Mouse (Mus musculus): ENCODE measurements around the gene Lcn2. TPM values are rescaled to one million over a fixed set of nuclear protein-coding genes. Genes with fewer than 3 reads are reported as not detected.

Gene Lcn2
- polyA plus RNA-seq, 1 experiment from 2014 or later: not detected

- no peaks in the 10 kb centered on the region for H3K36me3 ChIP-seq (ENCODE audit: control insufficient read depth, insufficient read depth)
- H3K9me3 ChIP-seq (ENCODE audit: control insufficient read depth, low read length): no peaks in the 10 kb centered on the region
- no peaks in the 10 kb centered on the region for H3K27me3 ChIP-seq (replicated peaks; ENCODE audit: control insufficient read depth, insufficient read depth, low read length)
- H3K4me2 ChIP-seq (ENCODE audit: low read length): peak overlapping the region; percentile 83
- peaks cover 18% of the 10 kb centered on the region for H3K4me1 ChIP-seq (replicated peaks; ENCODE audit: control insufficient read depth, insufficient read depth, low read length)
- peak overlapping the region; percentile 81 for H3K9ac ChIP-seq (replicated peaks; ENCODE audit: low read depth, low read length)
- ATAC-seq: no peak
- peak overlapping the region; percentile 71 for H3K27ac ChIP-seq (ENCODE audit: low read length)
- WGBS: 56% methylated on average over 9 of the region's 9 CpGs
- H3K4me3 ChIP-seq (replicated peaks; ENCODE audit: low read length): peak overlapping the region; percentile 76
These were observed 36.5 kb downstream of the Lcn2 start for GRCm38 (mm10) chr2:32351471-32351961.

GRCm38 (mm10) chr2:32350471-32351051 is 37.5 kb downstream of the Lcn2 start:
- peaks cover 18% of the 10 kb centered on the region for H3K4me1 ChIP-seq (replicated peaks; ENCODE audit: control insufficient read depth, insufficient read depth, low read length)
- ATAC-seq: no peak
- 50% methylated on average over 13 of the region's 13 CpGs for WGBS
- H3K27me3 ChIP-seq (replicated peaks; ENCODE audit: control insufficient read depth, insufficient read depth, low read length): no peaks in the 10 kb centered on the region
- H3K9ac ChIP-seq (replicated peaks; ENCODE audit: low read depth, low read length): no peak overlapping the region
- no peak overlapping the region for H3K4me2 ChIP-seq (ENCODE audit: low read length)
- no peak overlapping the region for H3K27ac ChIP-seq (ENCODE audit: low read length)
- H3K4me3 ChIP-seq (replicated peaks; ENCODE audit: low read length): no peak overlapping the region
- no peaks in the 10 kb centered on the region for H3K36me3 ChIP-seq (ENCODE audit: control insufficient read depth, insufficient read depth)
- H3K9me3 ChIP-seq (ENCODE audit: control insufficient read depth, low read length): no peaks in the 10 kb centered on the region

DNA sequence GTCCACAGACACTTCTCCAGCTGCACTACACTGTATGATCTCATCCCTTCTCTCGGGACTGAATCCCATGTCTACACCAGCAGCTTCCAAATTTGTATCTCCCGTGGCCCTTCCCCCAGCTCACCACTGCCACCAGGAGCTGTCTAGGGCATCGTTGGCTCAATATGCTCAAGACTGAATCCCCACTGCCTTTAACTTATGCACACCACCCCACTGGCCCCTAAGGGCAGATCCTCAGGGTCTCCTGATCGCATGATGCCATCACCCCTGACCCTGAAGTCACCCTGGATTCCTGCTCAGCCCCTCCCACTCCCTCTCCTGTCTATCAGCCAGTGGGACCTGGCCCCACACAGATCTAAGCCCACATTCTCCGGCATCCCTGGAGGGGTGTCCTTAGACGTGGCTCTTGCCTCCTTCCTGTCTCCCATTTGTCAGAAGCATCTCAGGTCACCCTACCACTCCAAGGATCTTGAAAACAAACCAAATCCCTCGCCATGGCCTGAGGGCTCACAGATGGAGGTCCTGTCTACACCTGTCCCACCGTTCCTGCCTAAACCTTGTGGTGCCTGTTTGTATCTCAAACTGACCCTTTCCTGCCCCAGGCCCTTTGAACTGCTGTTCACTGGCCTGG is 38.3 kb downstream of the Lcn2 start:
- ATAC-seq: no peak
- Histone ChIP-seq H3K9me3 (ENCODE audit: control insufficient read depth, low read length) (no peaks in the 10 kb centered on the region), H3K27ac (ENCODE audit: low read length) (no peak overlapping the region), H3K36me3 (ENCODE audit: control insufficient read depth, insufficient read depth) (no peaks in the 10 kb centered on the region), H3K4me1 (replicated peaks; ENCODE audit: control insufficient read depth, insufficient read depth, low read length) (peaks cover 18% of the 10 kb centered on the region), H3K4me3 (replicated peaks; ENCODE audit: low read length) (no peak overlapping the region), H3K9ac (replicated peaks; ENCODE audit: low read depth, low read length) (no peak overlapping the region), H3K27me3 (replicated peaks; ENCODE audit: control insufficient read depth, insufficient read depth, low read length) (no peaks in the 10 kb centered on the region), H3K4me2 (ENCODE audit: low read length) (no peak overlapping the region)
- WGBS: 76% methylated on average over 8 of the region's 8 CpGs

DNA sequence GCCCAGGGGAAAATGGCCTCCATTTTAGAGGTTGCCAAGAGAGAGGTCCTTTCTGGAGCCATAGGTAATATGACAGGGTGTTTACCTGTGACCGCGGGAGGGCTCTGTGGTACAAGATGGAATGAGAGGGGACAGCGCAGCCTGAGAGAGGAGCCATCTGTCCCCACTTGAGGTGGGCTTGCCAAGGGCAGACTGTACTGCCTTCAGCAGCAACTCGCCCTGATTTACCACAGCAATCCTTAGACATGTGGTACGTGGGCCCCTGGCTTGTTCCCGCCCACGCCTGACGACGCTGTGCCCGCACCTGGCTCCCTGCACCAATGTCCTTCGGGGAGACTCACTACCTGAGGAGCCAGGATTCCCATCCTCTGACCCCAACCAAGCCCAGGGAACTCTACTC is 39.7 kb downstream of the Lcn2 start:
- no peak overlapping the region for H3K4me3 ChIP-seq (replicated peaks; ENCODE audit: low read length)
- H3K27ac ChIP-seq (ENCODE audit: low read length): no peak overlapping the region
- 89% methylated on average over 11 of the region's 11 CpGs for WGBS
- H3K4me1 ChIP-seq (replicated peaks; ENCODE audit: control insufficient read depth, insufficient read depth, low read length): peaks cover 18% of the 10 kb centered on the region
- no peaks in the 10 kb centered on the region for H3K27me3 ChIP-seq (replicated peaks; ENCODE audit: control insufficient read depth, insufficient read depth, low read length)
- ATAC-seq: no peak
- H3K36me3 ChIP-seq (ENCODE audit: control insufficient read depth, insufficient read depth): no peaks in the 10 kb centered on the region
- H3K4me2 ChIP-seq (ENCODE audit: low read length): no peak overlapping the region
- H3K9ac ChIP-seq (replicated peaks; ENCODE audit: low read depth, low read length): no peak overlapping the region
- H3K9me3 ChIP-seq (ENCODE audit: control insufficient read depth, low read length): no peaks in the 10 kb centered on the region

DNA sequence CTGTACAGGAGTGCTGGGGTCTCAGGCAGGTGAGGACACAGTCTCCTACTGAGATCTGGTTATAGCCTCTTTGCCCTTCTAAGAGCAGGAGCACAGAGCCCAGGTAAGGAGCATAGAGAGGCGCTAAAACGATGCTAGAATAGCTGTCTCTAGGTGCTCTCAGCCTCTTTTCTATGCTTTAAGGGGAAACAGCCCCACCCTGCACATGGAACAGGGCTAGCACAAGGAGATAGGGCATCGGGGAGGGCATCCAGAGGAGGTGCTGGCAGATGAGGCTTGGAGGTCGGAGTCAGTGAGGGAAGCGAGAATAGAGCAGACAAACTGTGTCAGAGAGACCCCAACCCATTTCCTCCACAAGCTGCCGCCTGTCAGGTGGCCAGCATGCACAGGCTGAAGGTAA is 41.0 kb downstream of the Lcn2 start:
- 84% methylated on average over 6 of the region's 6 CpGs for WGBS
- Histone ChIP-seq H3K9me3 (ENCODE audit: control insufficient read depth, low read length) (no peaks in the 10 kb centered on the region), H3K9ac (replicated peaks; ENCODE audit: low read depth, low read length) (no peak overlapping the region)

DNA sequence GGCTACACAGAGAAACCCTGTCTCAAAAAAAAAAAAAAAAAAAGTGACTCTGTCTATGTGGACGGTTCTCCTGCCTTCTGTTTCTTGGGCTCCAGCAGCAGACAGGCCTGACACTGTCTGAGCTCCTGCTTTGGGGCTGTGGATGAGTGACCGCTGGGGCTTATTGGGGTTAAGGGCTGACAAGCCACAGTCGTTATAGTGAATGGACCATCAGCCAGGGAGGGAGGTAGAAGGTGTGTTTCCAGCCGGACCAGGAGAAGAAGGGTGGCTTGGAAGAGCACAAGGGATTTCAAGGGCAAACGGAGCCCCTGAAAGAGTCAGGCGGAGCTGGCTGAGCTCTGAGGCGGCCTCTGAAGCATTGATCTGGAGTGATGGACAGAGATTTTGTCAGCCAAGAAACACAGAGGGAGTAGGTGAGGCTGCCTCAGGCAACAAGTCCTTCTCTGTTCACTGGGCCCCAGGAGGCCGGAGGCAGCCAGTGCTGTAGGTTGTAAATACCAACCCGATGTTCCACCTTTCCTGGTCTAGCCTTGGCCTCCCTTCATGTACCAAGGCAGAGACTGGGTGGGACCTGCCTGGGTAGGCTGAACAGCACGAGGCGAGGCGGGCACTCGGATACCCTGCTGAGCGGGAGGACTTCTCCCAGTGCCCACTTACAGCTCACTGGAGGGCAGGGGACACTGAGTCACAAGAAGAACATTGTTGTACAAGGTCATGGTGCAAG is 43.3 kb downstream of the Lcn2 start:
- no peak overlapping the region for H3K9ac ChIP-seq (replicated peaks; ENCODE audit: low read depth, low read length)
- no peak for ATAC-seq
- 57% methylated on average over 14 of the region's 14 CpGs for WGBS
- H3K4me1 ChIP-seq (replicated peaks; ENCODE audit: control insufficient read depth, insufficient read depth, low read length): peaks cover 8% of the 10 kb centered on the region
- H3K27ac ChIP-seq (ENCODE audit: low read length): no peak overlapping the region
- no peaks in the 10 kb centered on the region for H3K9me3 ChIP-seq (ENCODE audit: control insufficient read depth, low read length)
- no peak overlapping the region for H3K4me3 ChIP-seq (replicated peaks; ENCODE audit: low read length)
- H3K4me2 ChIP-seq (ENCODE audit: low read length): no peak overlapping the region
- no peaks in the 10 kb centered on the region for H3K36me3 ChIP-seq (ENCODE audit: control insufficient read depth, insufficient read depth)
- no peaks in the 10 kb centered on the region for H3K27me3 ChIP-seq (replicated peaks; ENCODE audit: control insufficient read depth, insufficient read depth, low read length)

More for the DNA sequence above, 41.0 kb downstream of the Lcn2 start:
- ATAC-seq: no peak
- H3K4me1 ChIP-seq (replicated peaks; ENCODE audit: control insufficient read depth, insufficient read depth, low read length): peaks cover 21% of the 10 kb centered on the region
- no peaks in the 10 kb centered on the region for H3K27me3 ChIP-seq (replicated peaks; ENCODE audit: control insufficient read depth, insufficient read depth, low read length)
- H3K4me3 ChIP-seq (replicated peaks; ENCODE audit: low read length): no peak overlapping the region
- no peaks in the 10 kb centered on the region for H3K36me3 ChIP-seq (ENCODE audit: control insufficient read depth, insufficient read depth)
- no peak overlapping the region for H3K27ac ChIP-seq (ENCODE audit: low read length)
- no peak overlapping the region for H3K4me2 ChIP-seq (ENCODE audit: low read length)

GRCm38 (mm10) chr2:32344056-32344455 is 44.0 kb downstream of the Lcn2 start:
- no peak overlapping the region for H3K4me2 ChIP-seq (ENCODE audit: low read length)
- no peaks in the 10 kb centered on the region for H3K27me3 ChIP-seq (replicated peaks; ENCODE audit: control insufficient read depth, insufficient read depth, low read length)
- H3K9ac ChIP-seq (replicated peaks; ENCODE audit: low read depth, low read length): no peak overlapping the region
- ATAC-seq: 0 out of 2 replicates have a peak, but pooled peaks have one; percentile 32
- no peak overlapping the region for H3K4me3 ChIP-seq (replicated peaks; ENCODE audit: low read length)
- no peaks in the 10 kb centered on the region for H3K9me3 ChIP-seq (ENCODE audit: control insufficient read depth, low read length)
- H3K36me3 ChIP-seq (ENCODE audit: control insufficient read depth, insufficient read depth): no peaks in the 10 kb centered on the region
- H3K4me1 ChIP-seq (replicated peaks; ENCODE audit: control insufficient read depth, insufficient read depth, low read length): peaks cover 8% of the 10 kb centered on the region
- no peak overlapping the region for H3K27ac ChIP-seq (ENCODE audit: low read length)
- 67% methylated on average over 10 of the region's 10 CpGs for WGBS

DNA sequence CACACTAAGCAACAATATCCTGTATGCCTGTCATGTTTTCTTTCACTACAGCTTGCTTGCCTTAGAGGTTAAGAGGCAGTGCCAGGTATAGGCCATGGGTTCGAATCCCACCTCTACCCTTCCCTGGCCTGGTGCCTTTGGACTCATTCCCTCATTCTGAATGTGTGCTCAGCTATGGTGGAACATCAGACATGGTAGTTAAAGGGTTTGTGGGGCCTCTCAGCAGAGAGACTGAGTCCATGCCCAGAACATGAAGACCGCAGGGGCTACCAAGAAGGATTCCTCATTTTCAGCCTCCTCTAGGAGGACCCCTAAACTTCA is 44.7 kb downstream of the Lcn2 start:
- no peak overlapping the region for H3K9ac ChIP-seq (replicated peaks; ENCODE audit: low read depth, low read length)
- 94% methylated on average over 2 of the region's 2 CpGs for WGBS
- no peaks in the 10 kb centered on the region for H3K9me3 ChIP-seq (ENCODE audit: control insufficient read depth, low read length)
- H3K27me3 ChIP-seq (replicated peaks; ENCODE audit: control insufficient read depth, insufficient read depth, low read length): no peaks in the 10 kb centered on the region
- peaks cover 8% of the 10 kb centered on the region for H3K4me1 ChIP-seq (replicated peaks; ENCODE audit: control insufficient read depth, insufficient read depth, low read length)
- ATAC-seq: no peak
- no peak overlapping the region for H3K27ac ChIP-seq (ENCODE audit: low read length)
- H3K36me3 ChIP-seq (ENCODE audit: control insufficient read depth, insufficient read depth): no peaks in the 10 kb centered on the region
- H3K4me3 ChIP-seq (replicated peaks; ENCODE audit: low read length): no peak overlapping the region
- no peak overlapping the region for H3K4me2 ChIP-seq (ENCODE audit: low read length)

DNA sequence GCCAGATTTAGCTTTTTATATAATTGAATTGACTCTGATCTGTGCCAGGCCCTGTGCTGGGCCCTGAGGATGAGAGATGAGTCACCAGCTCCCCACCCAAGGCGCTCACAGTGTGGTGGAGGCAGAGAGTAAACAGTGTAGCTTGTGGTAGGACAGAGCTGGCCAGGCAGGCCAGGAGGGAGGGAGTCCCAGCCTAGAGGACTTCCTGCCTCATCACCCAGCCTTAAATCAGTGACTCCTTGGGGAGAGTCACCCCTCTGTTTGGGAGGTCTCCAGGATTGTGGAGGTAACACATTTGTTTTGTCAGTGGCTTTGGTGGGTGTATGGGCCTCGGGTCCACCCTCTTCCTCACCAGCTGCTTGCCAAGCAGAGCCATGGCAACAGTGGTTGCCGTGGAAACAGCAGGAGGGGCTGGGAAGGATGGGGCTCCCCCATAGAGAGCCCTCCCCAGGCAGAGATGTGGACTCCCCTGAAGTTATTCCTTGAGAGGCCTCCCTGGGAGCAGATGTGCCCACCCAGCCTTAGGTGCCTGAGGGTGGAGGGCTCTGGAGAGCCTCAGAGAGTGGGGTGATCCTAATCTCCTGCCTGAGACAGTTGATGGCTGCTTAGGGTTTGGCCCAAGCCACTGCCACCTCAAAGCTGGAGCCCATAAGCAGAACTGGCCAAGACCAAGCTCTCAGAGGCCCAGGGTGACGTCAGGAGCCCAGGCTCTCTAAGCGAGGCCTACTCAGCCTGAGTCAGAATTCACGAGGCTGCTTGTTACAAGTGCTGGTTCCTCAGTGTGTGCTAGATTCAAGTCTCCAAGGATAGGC is 45.3 kb downstream of the Lcn2 start:
- no peak overlapping the region for H3K4me3 ChIP-seq (replicated peaks; ENCODE audit: low read length)
- ATAC-seq: peak; percentile 27; the same call in 1 of the 2 replicates
- H3K9ac ChIP-seq (replicated peaks; ENCODE audit: low read depth, low read length): no peak overlapping the region
- no peaks in the 10 kb centered on the region for H3K9me3 ChIP-seq (ENCODE audit: control insufficient read depth, low read length)
- 63% methylated on average over 6 of the region's 6 CpGs for WGBS
- no peak overlapping the region for H3K27ac ChIP-seq (ENCODE audit: low read length)
- no peaks in the 10 kb centered on the region for H3K27me3 ChIP-seq (replicated peaks; ENCODE audit: control insufficient read depth, insufficient read depth, low read length)
- no peak overlapping the region for H3K4me2 ChIP-seq (ENCODE audit: low read length)
- no peaks in the 10 kb centered on the region for H3K36me3 ChIP-seq (ENCODE audit: control insufficient read depth, insufficient read depth)
- peaks cover 8% of the 10 kb centered on the region for H3K4me1 ChIP-seq (replicated peaks; ENCODE audit: control insufficient read depth, insufficient read depth, low read length)
